Mouse (Mus musculus): Measurements from ENCODE around the gene D430041D05Rik. TPM values are rescaled to one million over a fixed set of nuclear protein-coding genes. Genes with fewer than 3 reads are reported as not detected.

Gene D430041D05Rik
- polyA plus RNA-seq, 1 experiment from 2014 or later = 1.0 TPM

- WGBS = 3% methylated on average over 15 of the region's 15 CpGs
Observed at GRCm38 (mm10) chr2:104095741-104096213, 315.0 kb downstream of the D430041D05Rik start, which contains the start of gene Cd59a. Gene Cd59a (plus strand): TSS chr2:104095801.

GRCm38 (mm10) chr2:104093305-104093704, 317.5 kb downstream of the D430041D05Rik start:
- Histone ChIP-seq H3K9me3 (ENCODE audit: control insufficient read depth, low read length) (no peaks in the 10 kb centered on the region), H3K27ac (replicated peaks; ENCODE audit: low read depth, low read length) (no peak overlapping the region), H3K36me3 (ENCODE audit: control insufficient read depth, insufficient read depth, low read length) (no peaks in the 10 kb centered on the region), H3K4me2 (ENCODE audit: low read depth, low read length) (no peak overlapping the region), H3K4me3 (ENCODE audit: low read depth, low read length) (no peak overlapping the region), H3K9ac (ENCODE audit: low read depth, low read length) (no peak overlapping the region), H3K27me3 (replicated peaks; ENCODE audit: control insufficient read depth, insufficient read depth, low read length) (no peaks in the 10 kb centered on the region), H3K4me1 (ENCODE audit: control insufficient read depth, insufficient read depth, low read length) (no peaks in the 10 kb centered on the region)
- WGBS = 78% methylated on average over 2 of the region's 2 CpGs
- ATAC-seq (ENCODE audit: low read depth) (no peak), DNase-seq (ENCODE audit: low spot score) (no peak)

More at GRCm38 (mm10) chr2:104095741-104096213, 315.0 kb downstream of the D430041D05Rik start, which contains the start of gene Cd59a:
- ATAC-seq (ENCODE audit: low read depth) = peak; percentile 92
- Histone ChIP-seq H3K27me3 (replicated peaks; ENCODE audit: control insufficient read depth, insufficient read depth, low read length) (no peaks in the 10 kb centered on the region), H3K27ac (replicated peaks; ENCODE audit: low read depth, low read length) (peak within 1 kb of the TSS; percentile 54), H3K4me3 (ENCODE audit: low read depth, low read length) (peak within 1 kb of the TSS; percentile 47), H3K36me3 (ENCODE audit: control insufficient read depth, insufficient read depth, low read length) (no peaks in the 10 kb centered on the region), H3K9me3 (ENCODE audit: control insufficient read depth, low read length) (no peaks in the 10 kb centered on the region), H3K4me2 (ENCODE audit: low read depth, low read length) (peak within 1 kb of the TSS; percentile 70), H3K9ac (ENCODE audit: low read depth, low read length) (peak within 1 kb of the TSS; percentile 55), H3K4me1 (ENCODE audit: control insufficient read depth, insufficient read depth, low read length) (no peaks in the 10 kb centered on the region)
- peak; percentile 91 for DNase-seq (ENCODE audit: low spot score)

MicroRNAs within 50 kb of the gene (microRNA counts, 519-probe panel; counts per million panel counts)
- microRNA mmu-miR-1902 = 19.3 counts per million

Small RNAs within 50 kb of the gene (microRNA-seq; reads per million reads assigned to microRNA genes)
- not detected for gene Mir1902 (ENCODE audit: borderline number of aligned reads)

Other genes starting within 250 kb of the D430041D05Rik start
- 29.7 and 33.1 TPM in 2 replicates for gene Hipk3, start 83.4 kb upstream of the D430041D05Rik start, polyA plus RNA-seq (2014; fragmentation: Nextera tagmentation; extraction: Ambion mirVana)
- 47.3 and 54.7 TPM in 2 replicates for gene Cstf3, start 179.5 kb upstream of the D430041D05Rik start, polyA plus RNA-seq (2014; fragmentation: Nextera tagmentation; extraction: Ambion mirVana)

Data from embryonic facial prominence, embryonic 14.5 days (tissue).